Mouse (Mus musculus) megakaryocyte, embryonic 14.5 days (primary cell): ENCODE results near the gene Rab30.

Experiments
- FLI1 ChIP-seq: IDR thresholded peaks from 2 replicates; pipeline ENCODE4 v1.6.1; 2012; ENCODE audit warnings: low read length, inconsistent platforms, mixed read lengths
- GATA1 ChIP-seq: IDR thresholded peaks from 3 replicates; pipeline ENCODE4 v1.6.1; 2012; ENCODE audit warnings: mixed read lengths, low read length, inconsistent platforms, borderline replicate concordance

DNA sequence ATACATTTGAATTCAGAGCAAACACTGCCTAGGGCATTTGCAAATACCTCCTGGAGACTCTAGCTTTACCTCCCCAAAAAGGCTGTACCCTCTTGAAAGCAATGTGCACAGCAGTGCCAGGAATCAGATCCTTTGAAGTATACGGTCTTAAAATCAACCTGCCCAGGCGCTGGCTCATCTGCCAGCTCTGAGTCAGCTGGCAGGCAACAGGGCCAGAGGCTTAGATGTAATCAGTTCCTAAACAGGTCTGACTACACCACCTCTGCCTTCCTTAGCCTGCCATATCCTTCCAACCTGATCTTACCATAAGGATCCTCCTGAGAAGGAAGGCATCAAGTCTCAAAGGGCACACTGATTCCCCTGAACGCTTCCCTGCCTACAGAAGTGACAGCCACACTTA is 17.7 kb upstream of the Rab30 start:
- no peak for TF ChIP-seq FLI1
- TF ChIP-seq GATA1 = no peak
